Mouse (Mus musculus) olfactory bulb, adult 2 months (tissue): ENCODE measurements at regions not wholly inside any gene's neighbourhood (a gene's known extent, or its start where the extent isn't known, plus 50 kb on each side); places are given as distances from the start of the nearest gene placed in this dataset.

Experiments used
- CTCF ChIP-seq: fragments of 200-500 bp; IDR thresholded peaks from 2 replicates; pipeline ENCODE4 v1.5.1; 2012; ENCODE audit warnings: low read depth, mild to moderate bottlenecking, low read length, moderate library complexity; ENCODE audit not compliant: insufficient read depth
- POLR2A ChIP-seq: fragments of 200-500 bp; IDR thresholded peaks from 2 replicates; pipeline ENCODE4 v1.6.1; 2012; ENCODE audit warnings: mild to moderate bottlenecking, low read depth, low read length, moderate library complexity; ENCODE audit not compliant: insufficient read depth

- TF ChIP-seq CTCF (no peak), POLR2A (no peak)
Measured at GRCm38 (mm10) chr15:61789847-61790562, 867.2 kb upstream of the A1bg start.
